Mouse (Mus musculus) CH12.LX (cell line): Measurements from ENCODE around the gene Asic2.

Experiments used
- CTCF ChIP-seq, 2 experiments: IDR thresholded peaks in 1 of 2; conservative IDR thresholded peaks in 1 of 2; 2 replicates each; pipeline ENCODE4 v1.5.1; 2011 to 2012; ENCODE audit warnings: low read depth in 2 of 2, low read length in 2 of 2, improper control_type of control experiment in 1 of 2, inconsistent platforms in 1 of 2, mild to moderate bottlenecking in 1 of 2, moderate library complexity in 1 of 2
- EP300 ChIP-seq: IDR thresholded peaks from 2 replicates; pipeline ENCODE4 v1.6.1; 2011; ENCODE audit warnings: low read length, improper control_type of control experiment
- IRF4 ChIP-seq: IDR thresholded peaks from 2 replicates; pipeline ENCODE4 v1.6.1; 2014; ENCODE audit warnings: low read depth, mild to moderate bottlenecking, inconsistent platforms, low read length, improper control_type of control experiment
- MAX ChIP-seq: IDR thresholded peaks from 2 replicates; pipeline ENCODE4 v1.6.1; 2011; ENCODE audit warnings: low read length, improper control_type of control experiment
- POLR2A ChIP-seq: IDR thresholded peaks from 2 replicates; pipeline ENCODE4 v1.6.1; 2011; ENCODE audit warnings: low read depth, mild to moderate bottlenecking, improper control_type of control experiment, low read length

GRCm38 (mm10) chr11:81361040-81361439, 607.2 kb downstream of the Asic2 start:
- TF ChIP-seq EP300 (no peak), CTCF (conservative IDR thresholded peaks at IDR 0.05 in 1 of 2, IDR thresholded peaks at IDR 0.05 in 1 of 2; ENCODE audit: low read depth in 2 of 2, low read length in 2 of 2) (no peak), MAX (no peak), POLR2A (no peak), IRF4 (no peak)
